Mouse (Mus musculus): ENCODE results near the gene Rps2. TPM values are rescaled to one million over a fixed set of nuclear protein-coding genes. Genes with fewer than 3 reads are reported as not detected.
"Not testable (repeated sequence)": the region's sequence is repeated elsewhere in the genome, so short reads cannot be mapped to it uniquely, and the experiment has no call there.

Gene Rps2
- polyA plus RNA-seq, 1 experiment from 2014 or later, result 1,372 TPM

DNA sequence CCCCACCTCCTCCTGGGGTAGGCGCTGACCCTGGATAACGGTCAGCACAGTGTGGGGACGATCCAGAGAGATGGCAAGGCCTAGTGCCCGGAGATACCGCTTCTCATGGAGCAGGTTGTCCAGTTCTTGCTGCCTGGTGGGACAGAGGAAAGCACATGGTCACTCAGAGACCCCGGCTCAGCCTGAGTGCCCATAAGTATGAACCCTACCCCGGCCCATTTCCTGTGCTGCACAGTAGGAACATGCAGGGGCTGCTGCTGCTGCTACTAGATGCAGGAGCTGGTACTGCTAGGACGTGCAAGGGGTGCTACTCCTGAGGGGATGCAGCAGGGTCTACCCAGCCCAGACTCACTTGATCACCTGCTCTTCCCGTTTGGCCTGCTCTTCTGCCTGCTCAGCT lies 16.7 kb upstream of the Rps2 start:
- no peak for DNase-seq (ENCODE audit: low spot score)

DNA sequence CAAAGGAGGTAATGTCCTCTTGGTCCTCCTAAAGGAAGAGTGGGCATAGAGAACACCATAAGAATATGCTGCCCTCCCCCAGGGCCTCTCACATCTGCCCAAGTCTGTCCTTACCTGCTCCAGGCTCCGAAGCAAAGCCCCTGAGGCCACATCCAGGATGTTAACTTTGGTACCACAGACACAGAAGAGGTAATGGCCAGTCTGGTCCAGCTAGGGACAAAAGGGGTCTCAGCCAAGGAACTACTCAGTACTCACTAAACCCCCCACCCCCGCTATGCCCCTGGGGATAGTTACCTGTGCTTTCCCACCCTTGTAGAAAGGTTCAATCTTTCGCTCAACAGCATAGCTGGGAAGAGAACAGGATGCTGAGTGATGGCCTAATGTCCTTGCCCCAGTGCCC lies 12.1 kb upstream of the Rps2 start:
- DNase-seq (ENCODE audit: low spot score), result no peak

DNA sequence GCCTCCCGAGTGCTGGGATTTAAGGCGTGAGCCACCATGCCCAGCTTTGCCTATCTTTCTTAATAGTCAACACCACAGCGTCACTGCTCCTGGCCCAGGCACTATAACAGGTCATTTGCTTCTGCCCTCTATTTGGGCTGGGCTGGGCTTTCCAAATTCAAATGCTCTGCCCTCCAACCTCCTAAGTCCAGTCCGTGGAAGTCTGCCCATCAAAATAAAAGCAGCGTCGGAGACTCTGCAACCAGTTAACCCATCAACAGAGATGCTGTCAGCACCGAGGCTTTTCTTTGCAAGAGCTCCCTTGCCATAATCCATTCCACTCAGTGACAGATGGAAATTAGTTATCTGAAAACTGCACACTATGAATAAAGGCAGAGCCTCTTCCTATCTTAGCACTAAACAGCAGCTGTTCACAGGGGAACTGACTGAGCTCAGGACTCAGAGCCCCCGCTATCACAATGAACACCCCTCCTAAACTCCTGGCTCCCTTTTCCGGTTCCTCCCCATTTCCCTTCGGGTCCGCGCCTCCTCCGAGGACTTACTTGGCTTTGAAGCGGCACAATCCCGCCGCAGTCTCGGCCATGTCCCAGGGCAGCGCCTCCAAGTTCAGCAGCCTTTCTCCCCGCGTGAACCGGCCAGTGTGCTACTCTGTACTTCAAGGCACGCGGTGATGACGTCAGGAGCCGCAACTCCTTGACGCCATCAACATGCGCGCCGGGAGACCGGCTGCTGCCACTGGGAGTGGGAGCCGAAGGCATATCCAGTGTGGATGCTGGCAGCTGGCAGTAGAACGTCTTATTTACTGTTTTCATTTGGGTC lies 10.7 kb upstream of the Rps2 start, which contains the start of gene Tbl3:
Gene Tbl3 (minus strand): TSS at position 679 of the 819 bp plus-strand sequence.
- DNase-seq (ENCODE audit: low spot score), result peak; percentile 95

DNA sequence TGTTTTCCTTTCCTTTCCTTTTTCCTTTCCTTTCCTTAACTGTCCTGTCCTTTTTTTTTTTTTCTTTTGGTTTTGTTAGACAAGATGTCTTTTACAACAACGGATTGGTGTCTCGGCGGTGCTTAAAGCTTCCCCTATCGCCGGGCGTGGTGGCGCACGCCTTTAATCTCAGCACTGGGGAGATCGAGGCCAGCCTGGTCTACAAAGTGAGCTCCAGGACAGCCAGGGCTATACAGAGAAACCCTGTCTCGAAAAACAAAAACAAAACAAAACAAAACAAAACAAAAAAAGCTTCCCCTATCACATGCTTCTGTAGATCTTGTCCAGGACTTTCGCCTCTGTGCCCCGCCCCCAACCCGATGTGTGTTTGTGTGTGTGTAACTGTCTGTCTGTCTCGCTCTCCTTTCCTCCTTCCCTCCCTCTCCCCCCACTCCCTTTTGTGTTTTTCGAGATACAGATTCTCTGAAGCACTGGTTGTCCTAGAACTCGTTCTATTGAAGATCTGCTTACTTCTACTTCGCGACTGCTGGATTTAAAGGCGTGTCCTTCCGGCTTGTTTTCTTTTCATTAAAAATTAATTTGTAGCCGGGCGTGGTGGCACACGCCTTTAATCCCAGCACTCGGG lies 10.0 kb upstream of the Rps2 start:
- DNase-seq (ENCODE audit: low spot score), result no peak

DNA sequence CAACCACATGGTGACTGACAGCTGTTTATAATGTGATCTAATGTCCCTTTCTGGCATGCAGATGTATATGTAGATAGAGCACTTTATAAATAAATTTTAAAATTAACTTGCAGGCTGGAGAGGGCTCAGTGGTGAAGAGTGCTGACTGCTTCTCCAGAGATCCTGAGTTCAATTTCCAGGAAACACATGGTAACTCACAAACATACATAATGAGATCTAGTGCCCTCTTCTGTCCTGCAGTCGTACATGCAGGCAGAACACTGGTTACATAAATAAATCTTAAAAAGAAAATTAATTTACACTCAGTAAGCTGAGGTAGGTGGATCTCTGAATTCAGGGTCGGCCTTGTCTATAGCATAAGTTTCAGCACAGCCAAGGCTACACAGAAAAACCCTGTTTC lies 9.3 kb upstream of the Rps2 start:
- peak; percentile 62 for DNase-seq (ENCODE audit: low spot score)

DNA sequence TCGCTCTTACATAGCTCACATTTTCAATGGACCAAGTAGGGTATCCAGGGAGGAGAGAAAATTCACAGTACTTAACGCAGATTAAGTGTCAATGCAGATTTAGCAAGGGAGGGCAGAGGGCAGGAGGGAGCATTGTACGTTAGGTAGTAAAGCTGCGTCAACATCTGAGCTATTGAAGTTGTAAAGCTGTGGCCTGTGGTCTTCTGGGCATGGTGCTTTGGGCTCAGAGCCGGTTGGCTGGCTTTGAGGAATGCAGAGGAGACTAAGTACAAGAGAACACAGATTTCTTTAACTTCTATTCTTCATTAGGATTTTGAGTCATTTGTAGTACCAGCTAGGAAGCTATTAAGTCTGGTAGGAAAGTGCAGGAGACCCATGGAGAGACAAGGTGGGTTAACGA lies 2.4 kb upstream of the Rps2 start:
- no peak for DNase-seq (ENCODE audit: low spot score)

DNA sequence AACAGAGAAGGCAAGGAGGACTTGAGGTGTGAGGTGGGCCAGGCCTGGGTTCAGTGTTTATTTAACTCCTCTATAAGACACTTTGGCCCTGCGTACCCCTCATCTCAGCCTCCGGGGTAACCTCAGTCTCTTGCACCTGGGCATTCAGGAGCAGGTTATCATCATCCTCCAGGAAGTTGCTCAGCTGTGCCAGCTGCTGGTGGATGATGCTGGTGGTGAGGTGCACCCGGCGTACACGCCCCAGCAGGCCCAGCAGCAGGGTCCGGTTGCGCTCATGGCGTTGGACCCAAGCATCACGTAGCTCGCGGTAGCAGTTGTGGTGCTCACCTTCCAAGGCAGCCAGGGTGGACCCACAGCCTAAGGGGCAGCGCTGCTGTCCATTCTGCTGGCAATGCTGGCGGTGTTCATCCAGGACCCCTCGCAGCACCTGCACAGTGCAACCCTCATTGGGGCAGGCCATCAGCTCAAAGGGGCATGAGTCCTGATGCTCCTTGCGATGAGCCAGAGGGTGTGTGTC lies 1.7 kb upstream of the Rps2 start:
- no peak for DNase-seq (ENCODE audit: low spot score)

DNA sequence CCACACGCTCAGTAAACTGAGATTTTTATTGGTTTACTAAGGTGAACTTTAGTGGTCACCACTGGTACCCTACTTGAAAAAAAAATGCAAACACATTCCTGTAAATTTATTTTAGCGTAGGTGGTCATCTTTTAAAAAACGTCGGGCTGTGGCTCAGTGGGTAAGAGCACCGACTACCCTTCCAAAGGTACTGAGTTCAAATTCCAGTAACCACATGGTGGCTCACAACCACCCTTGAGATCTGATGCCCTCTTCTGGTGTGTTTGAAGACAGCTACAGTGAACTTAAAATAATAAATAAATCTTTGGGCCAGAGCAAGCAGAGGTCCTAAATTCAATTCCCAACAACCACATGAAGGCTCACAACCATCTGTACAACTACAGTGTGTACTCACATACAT lies 1.0 kb downstream of the Rps2 start:
- not testable (repeated sequence) for DNase-seq (ENCODE audit: low spot score)

DNA sequence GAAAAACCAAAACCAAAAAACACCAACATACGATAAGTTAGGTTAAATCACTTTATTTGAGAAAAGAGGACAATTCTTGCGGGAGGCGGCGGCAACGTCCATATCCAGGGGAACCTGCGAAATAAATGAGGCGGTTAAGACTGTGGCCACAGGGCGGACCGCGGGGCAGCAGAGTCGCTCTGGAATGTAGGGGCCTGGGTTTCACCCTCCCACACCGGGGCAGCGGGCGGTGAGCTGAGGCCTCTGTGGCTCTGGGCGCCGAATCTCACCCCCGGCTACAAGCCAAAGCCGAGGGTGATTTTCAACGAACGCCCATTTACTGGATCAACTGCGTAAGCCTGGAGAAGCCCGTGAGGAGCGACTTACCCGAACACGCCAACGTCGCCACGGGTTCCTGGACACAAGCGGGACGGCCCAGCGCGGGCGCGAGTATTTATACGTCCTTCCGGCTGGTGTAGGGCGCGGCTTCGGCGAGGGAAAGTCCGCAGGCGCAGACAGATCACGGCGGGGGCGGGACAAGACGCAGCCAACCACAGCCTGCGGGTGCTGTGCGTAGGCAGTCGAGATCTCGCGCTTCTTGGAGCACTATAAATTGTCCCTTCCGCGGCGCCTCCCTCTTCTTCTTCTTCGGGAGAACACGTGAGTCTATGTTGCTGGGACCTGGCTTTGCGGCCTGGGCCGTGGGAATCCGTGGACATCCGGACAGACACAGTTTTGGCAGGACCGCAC lies 1.7 kb downstream of the Rps2 start:
- peak; percentile 98 for DNase-seq (ENCODE audit: low spot score)

DNA sequence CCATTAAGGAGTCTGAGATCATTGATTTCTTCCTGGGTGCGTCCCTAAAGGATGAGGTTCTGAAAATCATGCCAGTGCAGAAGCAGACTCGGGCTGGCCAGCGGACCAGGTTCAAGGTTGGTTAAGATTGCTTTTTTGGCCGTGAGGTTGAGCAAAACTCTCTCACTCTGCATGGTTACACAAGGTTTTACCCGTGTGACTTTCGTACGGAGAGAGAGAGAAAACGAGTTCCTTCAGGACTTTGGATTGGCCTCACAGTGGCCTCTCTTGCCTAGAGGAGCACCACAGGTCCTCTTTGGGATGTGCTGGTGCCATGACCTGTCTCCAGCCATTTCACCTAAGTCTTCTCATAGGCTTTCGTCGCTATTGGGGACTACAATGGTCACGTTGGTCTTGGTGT lies 2.7 kb downstream of the Rps2 start:
- DNase-seq (ENCODE audit: low spot score), result not testable (repeated sequence)

DNA sequence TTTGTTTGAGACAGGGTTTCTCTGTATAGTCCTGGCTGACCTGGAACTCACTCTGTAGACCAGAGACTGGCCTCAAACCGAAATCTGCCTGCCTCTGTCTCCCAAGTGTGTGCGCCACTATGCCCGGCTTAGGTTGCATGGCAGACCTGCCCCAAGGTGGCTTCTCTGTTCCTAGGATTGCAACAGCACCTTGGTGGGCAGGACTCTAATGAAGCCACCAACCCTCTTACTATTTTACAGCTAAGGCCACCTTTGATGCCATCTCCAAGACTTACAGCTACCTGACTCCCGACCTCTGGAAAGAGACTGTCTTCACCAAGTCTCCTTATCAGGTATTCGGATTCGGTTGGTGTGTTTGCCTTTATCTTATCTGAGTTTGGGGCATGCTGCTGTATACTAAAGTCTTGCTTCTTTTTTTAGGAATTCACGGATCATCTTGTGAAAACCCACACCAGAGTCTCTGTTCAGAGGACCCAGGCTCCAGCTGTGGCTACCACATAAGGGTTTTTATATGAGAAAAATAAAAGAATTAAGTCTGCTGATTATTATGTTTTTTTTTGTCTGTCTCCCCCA lies 3.6 kb downstream of the Rps2 start:
- DNase-seq (ENCODE audit: low spot score), result not testable (repeated sequence)

DNA sequence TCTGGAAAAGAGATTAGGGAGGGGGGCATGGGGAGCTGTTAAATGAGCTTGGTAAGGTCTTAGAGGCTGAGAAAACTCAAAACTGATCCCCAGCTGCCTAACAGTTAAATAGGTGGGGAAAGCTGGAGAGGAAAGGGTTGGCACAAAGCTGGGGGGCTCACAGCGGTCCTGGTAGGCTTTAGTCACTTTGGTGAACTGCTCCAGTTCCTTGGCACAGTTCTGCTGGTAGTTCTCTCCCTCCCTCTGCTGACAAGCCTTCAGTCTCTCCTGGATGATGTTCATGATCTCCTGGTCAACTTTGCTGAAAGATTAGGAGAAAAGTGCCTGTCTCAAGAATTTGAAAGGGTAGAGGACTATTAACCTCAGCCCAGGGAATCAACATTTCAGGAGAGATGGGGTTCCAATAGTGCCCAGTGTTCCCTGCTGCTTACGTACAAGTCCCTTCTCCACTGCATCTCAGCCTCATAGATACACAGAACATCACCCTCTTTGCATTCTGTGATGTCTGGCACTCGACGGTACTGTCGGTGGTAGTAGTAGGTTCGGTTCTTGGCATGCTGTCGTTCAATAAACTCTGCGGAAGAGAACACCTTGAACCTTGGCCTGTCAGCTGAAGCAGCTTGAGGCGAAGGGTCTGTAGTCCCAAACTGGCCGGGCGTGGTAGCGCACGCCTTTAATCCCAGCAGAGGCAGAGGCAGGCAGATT lies 4.5 kb downstream of the Rps2 start:
- DNase-seq (ENCODE audit: low spot score), result no peak

DNA sequence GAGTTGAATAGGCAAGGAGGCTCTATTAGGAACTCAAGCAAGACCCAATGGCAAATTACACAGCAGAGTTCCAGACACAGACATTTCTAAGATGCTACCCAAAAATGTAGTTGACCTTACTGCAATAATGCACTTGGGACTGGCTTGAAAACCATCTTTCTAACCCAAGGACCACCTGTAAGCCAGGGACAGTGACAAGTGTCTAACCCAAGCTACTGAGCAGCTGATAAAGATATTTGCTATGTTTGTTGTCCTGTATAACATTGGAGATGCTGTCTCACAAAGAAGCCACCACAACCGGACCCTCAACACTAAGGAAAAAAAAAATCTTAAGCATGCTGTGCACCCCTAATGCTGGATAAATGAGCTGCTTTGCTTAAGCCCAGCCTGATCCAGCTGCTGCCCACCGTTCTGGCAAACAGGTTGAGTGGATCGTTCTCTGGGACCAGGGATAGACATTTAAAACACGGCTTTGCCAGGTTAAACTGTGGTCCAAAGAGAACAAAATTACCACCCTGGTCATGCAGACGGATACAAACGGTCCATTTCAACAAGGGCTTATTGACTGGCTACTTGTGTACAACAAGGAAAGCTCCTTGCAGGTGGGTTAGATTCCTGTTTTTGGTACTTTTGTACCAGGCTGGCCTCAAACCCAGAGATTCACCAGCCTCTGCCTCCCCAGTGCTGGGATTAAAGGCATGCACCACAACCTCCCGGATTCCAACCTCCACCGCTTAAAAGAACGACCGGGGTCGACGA lies 5.4 kb downstream of the Rps2 start:
- DNase-seq (ENCODE audit: low spot score), result no peak

DNA sequence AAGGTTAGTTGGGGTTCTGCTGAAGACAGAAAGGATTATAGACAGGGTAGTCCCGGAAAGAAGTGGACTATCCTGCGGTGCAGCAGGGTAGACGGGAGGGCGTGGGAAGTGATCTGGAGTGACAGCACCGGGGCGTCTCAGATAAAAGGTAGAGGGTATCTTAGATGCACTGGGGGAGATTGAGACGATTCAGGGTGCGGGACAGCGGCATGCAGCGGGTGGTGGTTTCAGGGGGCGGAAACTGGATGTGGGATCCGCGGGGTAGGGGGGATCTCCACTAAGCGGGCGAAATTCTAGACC lies 5.9 kb downstream of the Rps2 start:
- DNase-seq (ENCODE audit: low spot score), result peak; percentile 50

DNA sequence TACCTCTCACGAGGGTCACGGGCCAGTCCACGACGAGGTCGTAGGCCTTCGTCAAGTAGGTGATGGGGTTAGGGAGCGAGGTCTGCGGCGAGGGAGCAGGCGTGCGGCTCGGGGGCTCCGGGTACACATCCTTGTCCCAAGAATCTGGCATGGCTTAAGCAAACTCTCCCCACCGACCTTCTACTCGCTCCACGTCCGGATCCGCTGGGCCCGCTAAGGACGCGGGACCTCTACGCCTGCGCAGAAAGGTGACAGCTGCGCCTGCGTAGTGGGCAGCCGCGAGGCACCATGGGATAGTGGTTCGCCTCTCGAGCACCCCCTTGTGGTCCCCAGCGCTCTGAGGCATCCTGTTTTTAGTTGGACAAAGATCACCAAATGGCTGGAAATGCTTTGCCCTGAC lies 6.3 kb downstream of the Rps2 start, which contains the start of gene Ndufb10:
Gene Ndufb10 (minus strand): TSS at position 295 of the 400 bp plus-strand sequence.
- DNase-seq (ENCODE audit: low spot score), result peak; percentile 95

DNA sequence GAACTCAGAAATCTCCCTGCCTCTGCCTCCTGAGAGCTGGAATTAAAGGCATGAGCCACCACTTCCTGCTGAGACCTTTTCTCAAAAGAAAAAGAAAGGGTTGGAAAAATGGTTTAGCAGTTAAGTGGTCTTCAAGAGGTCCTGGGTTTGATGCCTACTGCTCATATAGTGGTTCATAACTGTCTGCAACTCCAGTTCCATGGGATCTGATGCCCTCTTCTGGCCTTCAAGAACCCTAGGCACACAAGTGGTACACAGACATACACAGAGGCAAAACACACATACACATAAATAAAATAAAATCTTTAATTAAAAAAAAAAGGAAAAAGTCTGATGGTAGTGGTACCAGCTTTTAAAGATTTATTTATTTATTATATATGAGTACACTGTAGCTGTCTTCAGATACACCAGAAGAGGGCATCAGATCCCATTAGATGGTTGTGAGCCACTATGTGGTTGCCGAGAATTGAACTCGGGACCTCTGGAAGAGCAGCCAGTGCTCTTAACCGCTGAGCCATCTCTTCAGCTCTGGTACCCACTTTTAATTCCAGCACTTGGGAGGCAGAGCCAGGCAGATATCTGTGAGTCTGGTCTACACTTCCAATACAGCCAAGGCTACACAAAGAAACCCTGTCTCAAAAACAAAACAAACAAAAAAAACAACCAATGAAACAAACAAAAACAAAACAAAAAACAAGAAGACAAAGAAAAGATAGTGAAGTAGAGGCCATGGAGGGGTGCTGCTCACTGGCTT lies 7.9 kb downstream of the Rps2 start:
- DNase-seq (ENCODE audit: low spot score), result no peak

DNA sequence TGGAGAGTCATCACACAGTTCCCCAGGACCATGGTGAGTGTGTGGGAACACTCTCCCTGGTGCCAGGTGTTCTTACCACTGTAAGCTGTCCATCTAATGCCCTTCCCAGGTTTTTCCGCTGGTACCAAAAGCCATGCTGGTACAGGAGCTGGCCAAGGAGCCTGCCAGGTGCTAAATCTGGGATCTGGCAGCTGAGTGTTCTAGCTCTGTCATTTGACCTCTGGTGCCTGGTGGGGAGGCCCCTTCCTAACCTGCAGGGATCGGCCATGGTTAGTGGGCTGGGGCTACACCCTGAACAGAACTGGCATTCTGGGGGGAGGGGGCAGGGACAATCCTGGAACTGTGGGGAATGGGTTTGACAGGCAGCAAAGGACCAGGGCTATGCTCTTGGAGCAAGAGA lies 9.7 kb downstream of the Rps2 start, which contains the start of gene Rpl3l:
Gene Rpl3l (plus strand): TSS at position 203 of the 400 bp plus-strand sequence.
- DNase-seq (ENCODE audit: low spot score), result no peak

DNA sequence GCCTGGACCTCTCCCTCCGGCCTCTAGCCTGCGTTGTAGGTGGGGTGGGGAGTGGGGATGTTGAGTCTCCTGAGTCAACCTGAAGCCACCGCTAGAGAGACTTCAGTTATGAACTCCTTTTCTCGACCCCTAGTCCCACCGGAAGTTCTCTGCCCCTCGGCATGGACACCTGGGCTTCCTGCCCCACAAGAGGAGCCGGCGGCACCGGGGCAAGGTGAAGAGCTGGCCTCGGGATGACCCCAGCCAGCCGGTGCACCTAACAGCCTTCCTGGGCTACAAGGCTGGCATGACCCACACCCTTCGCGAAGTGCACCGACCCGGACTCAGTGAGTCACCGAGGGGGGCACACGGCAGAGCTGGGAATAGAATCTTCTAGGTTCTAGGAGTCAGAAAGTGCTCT lies 10.3 kb downstream of the Rps2 start:
- no peak for DNase-seq (ENCODE audit: low spot score)

DNA sequence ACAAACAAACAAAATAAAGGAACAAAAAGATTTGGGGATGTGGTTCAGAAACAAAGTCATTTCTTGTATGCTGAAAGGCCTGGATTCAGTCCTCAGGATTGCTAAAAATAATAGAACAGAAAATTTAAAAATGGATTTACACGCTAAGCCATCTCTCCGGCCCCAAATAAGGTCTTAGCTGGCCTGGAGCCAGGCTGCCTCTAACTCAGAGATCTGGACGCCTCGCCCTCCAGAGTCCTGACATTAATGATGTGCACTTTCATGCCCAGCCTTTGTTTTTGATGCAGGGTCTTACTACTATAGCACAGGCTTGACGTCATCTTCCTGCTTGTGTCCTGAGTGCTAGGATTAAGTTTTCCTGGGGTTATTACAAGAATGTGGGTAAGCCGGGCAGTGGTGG lies 11.2 kb downstream of the Rps2 start:
- DNase-seq (ENCODE audit: low spot score), result no peak

DNA sequence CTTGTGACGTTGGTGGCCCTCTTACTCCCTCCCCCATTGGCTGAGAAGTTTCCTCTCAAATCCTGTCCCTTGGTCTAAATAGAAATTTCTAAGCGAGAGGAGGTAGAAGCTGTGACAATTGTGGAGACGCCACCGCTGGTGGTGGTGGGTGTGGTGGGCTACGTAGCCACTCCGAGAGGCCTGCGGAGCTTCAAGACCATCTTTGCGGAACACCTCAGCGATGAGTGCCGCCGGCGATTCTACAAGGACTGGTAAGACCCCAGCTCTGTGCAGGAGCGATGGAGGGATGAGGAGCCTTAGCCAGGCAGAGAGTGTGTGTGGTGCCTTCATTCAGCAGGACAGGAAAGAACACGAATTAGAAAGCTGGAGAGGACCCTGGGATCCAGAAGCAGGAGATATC lies 12.9 kb downstream of the Rps2 start:
- no peak for DNase-seq (ENCODE audit: low spot score)
